In the genomic region with DNA sequence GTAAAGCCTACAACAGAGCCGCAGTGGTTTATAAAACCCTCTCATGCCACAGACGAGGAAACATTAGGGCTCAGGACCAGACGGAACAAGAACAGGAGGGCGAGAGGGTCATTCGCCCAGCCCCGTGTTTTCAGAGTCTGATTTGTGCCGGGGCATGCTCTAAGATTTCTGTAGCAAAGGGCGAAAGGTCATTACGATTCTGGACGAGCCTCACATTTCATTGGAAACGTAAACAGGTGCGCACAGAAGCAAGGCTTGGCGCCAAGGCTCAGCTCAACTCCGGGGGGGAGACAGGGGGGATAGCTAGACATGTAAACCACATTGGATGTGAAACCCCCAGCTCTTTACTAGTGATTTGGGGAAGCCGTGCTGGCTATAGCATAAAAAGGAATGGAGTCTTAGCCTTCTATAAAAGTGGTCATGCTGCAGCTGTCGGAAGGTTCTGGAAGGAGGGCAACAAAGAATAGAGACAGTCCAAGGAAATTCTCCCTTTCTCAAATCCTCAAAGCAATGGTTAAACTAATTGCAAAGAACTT, we compare ENCODE assay signal across 15 mouse cellular contexts.
DNase-seq lines count a peak whose midpoint lies in the region; ATAC-seq and TF ChIP-seq lines count a peak whose summit lies in the region.
"Had no signal": no experiment of that assay in that cellular context is flagged by ENCODE, and none has a peak within 500 bp of the region (broad histone marks: within the 10 kb centered on the region; RNA-seq: fewer than 3 reads in every experiment).

No protein-coding gene starts in this region.

- no peak overlapping the region for H3K4me3 ChIP-seq in neural tube, embryonic 13.5 days
- no peak overlapping the region for H3K4me3 ChIP-seq in neural tube, embryonic 15.5 days (replicated peaks)
- H3K4me3 ChIP-seq in kidney, adult 2 months (ENCODE audit: insufficient read depth, low read depth, low read length), result no peak overlapping the region
- H3K4me3 ChIP-seq: heart, adult 2 months; hindbrain, embryonic 15.5 days; lung, embryonic 15.5 days had no signal

- no peaks in the 10 kb centered on the region for H3K27me3 ChIP-seq in neural tube, embryonic 13.5 days
- H3K27me3 ChIP-seq in neural tube, embryonic 15.5 days (replicated peaks), result no peaks in the 10 kb centered on the region
- H3K27me3 ChIP-seq in kidney, adult 2 months (replicated peaks; ENCODE audit: control insufficient read depth, insufficient read depth, low read length), result no peaks in the 10 kb centered on the region
- H3K27me3 ChIP-seq: lung, embryonic 15.5 days had no signal

- no peak overlapping the region for H3K9ac ChIP-seq in neural tube, embryonic 13.5 days
- no peak overlapping the region for H3K9ac ChIP-seq in neural tube, embryonic 15.5 days (replicated peaks)
- H3K9ac ChIP-seq: hindbrain, embryonic 15.5 days; lung, embryonic 15.5 days had no signal

- no peaks in the 10 kb centered on the region for H3K36me3 ChIP-seq in neural tube, embryonic 13.5 days
- H3K36me3 ChIP-seq in neural tube, embryonic 15.5 days, result no peaks in the 10 kb centered on the region
- no peaks in the 10 kb centered on the region for H3K36me3 ChIP-seq in kidney, adult 2 months (ENCODE audit: control insufficient read depth, insufficient read depth, low read length)
- H3K36me3 ChIP-seq: hindbrain, embryonic 15.5 days; lung, embryonic 15.5 days had no signal

- no peak for TF ChIP-seq CTCF in kidney, adult 2 months (conservative IDR thresholded peaks at IDR 0.05; ENCODE audit: insufficient read depth, insufficient read length, low read depth, low read length)

- no peak for ATAC-seq in neural tube, embryonic 13.5 days (ENCODE audit: low read depth)
- no peak for ATAC-seq in neural tube, embryonic 15.5 days (ENCODE audit: low FRiP score)

- no peak overlapping the region for H3K4me2 ChIP-seq in neural tube, embryonic 13.5 days
- no peak overlapping the region for H3K4me2 ChIP-seq in neural tube, embryonic 15.5 days
- H3K4me2 ChIP-seq: hindbrain, embryonic 15.5 days; lung, embryonic 15.5 days had no signal

- 62% methylated on average over 16 of the region's 16 CpGs for WGBS in neural tube, embryonic 13.5 days
- 67% methylated on average over 16 of the region's 16 CpGs for WGBS in neural tube, embryonic 15.5 days
- WGBS in kidney, adult 2 months, result 43% methylated on average over 16 of the region's 16 CpGs

- no peak for TF ChIP-seq POLR2A in kidney, adult 2 months (IDR thresholded peaks at IDR 0.05; ENCODE audit: low read depth, low read length)

- H3K4me1 ChIP-seq in neural tube, embryonic 13.5 days (replicated peaks), result peaks cover 25% of the 10 kb centered on the region
- peaks cover 17% of the 10 kb centered on the region for H3K4me1 ChIP-seq in neural tube, embryonic 15.5 days
- peaks cover 34% of the 10 kb centered on the region for H3K4me1 ChIP-seq in kidney, adult 2 months (ENCODE audit: control insufficient read depth, insufficient read depth, low read length)

- no peaks in the 10 kb centered on the region for H3K9me3 ChIP-seq in neural tube, embryonic 13.5 days
- H3K9me3 ChIP-seq in neural tube, embryonic 15.5 days (replicated peaks), result no peaks in the 10 kb centered on the region
- H3K9me3 ChIP-seq: hindbrain, embryonic 15.5 days; lung, embryonic 15.5 days had no signal

- DNase-seq in kidney, adult 2 months, result peak; percentile 77
- peak; percentile 65 to 68 for DNase-seq in kidney, postnatal 36 days
- no peak for DNase-seq in thymus, postnatal 14 days
- DNase-seq in thymus, postnatal 4 days, result no peak
- no peak for DNase-seq in left cerebral cortex, adult 11 months (ENCODE audit: low spot score)
- DNase-seq: cerebellum, adult 11 months; cerebellum, postnatal 36 days; heart, adult 2 months; heart, postnatal 10 days; layer of hippocampus, postnatal 36 days; liver had no signal

- H3K27ac ChIP-seq in neural tube, embryonic 13.5 days (replicated peaks), result peak overlapping the region; percentile 15; the same call in 1 of the 2 replicates
- no peak overlapping the region for H3K27ac ChIP-seq in neural tube, embryonic 15.5 days (replicated peaks)
- H3K27ac ChIP-seq in kidney, adult 2 months (ENCODE audit: insufficient read depth, low read depth, low read length), result peak overlapping the region; percentile 97
- H3K27ac ChIP-seq: heart, adult 2 months; hindbrain, embryonic 15.5 days; lung, embryonic 15.5 days had no signal

Comparison
In these comparisons a context has a peak if more than half of its experiments do, and no peak if none do; other contexts are left out.
1. DNase-seq: peak in kidney, adult 2 months (single experiment) and kidney, postnatal 36 days (2 of 2); none in thymus, postnatal 14 days (single experiment), thymus, postnatal 4 days (single experiment) and left cerebral cortex, adult 11 months (single experiment).